Mouse (Mus musculus): ENCODE measurements at regions not wholly inside any gene's neighbourhood (a gene's known extent, or its start where the extent isn't known, plus 50 kb on each side); places are given as distances from the start of the nearest gene placed in this dataset.
"Not testable (repeated sequence)": the region's sequence is repeated elsewhere in the genome, so short reads cannot be mapped to it uniquely, and the experiment has no call there.

- TF ChIP-seq CTCF (IDR thresholded peaks at IDR 0.05; ENCODE audit: borderline replicate concordance, insufficient read depth, low read length); POLR2A (IDR thresholded peaks at IDR 0.05; ENCODE audit: low read depth, low read length): not testable (repeated sequence)
Measured at GRCm38 (mm10) chr1:17489854-17490202, 655.9 kb downstream of the Crisp4 start.

All from embryonic fibroblast, embryonic 13.5 days (primary cell).